Mouse (Mus musculus): ENCODE data around the gene Gm10277. TPM values are rescaled to one million over a fixed set of nuclear protein-coding genes. Genes with fewer than 3 reads are reported as not detected.
A peak's percentile ranks its signal among the peaks of the same experiment; 100 is the strongest.

Gm10277 gene
- polyA plus RNA-seq, 1 experiment from 2014 or later: 1.6 TPM

- Histone ChIP-seq H3K4me1 (ENCODE audit: control insufficient read depth, insufficient read depth, low read depth, low read length) (peaks cover 21% of the 10 kb centered on the region), H3K27me3 (replicated peaks; ENCODE audit: control insufficient read depth, insufficient read depth, low read length) (no peaks in the 10 kb centered on the region), H3K9me3 (ENCODE audit: control insufficient read depth, low read length) (no peaks in the 10 kb centered on the region), H3K4me3 (ENCODE audit: low read length) (no peak overlapping the region), H3K36me3 (ENCODE audit: control insufficient read depth, insufficient read depth, low read length) (peaks cover 16% of the 10 kb centered on the region; the same call in 1 of the 2 replicates), H3K27ac (ENCODE audit: low read depth, low read length) (peak overlapping the region; percentile 50; the same call in 1 of the 2 replicates), H3K9ac (ENCODE audit: low read depth, low read length) (0 out of 2 replicates have a peak overlapping the region, but pooled peaks have one; percentile 15), H3K4me2 (ENCODE audit: low read length) (no peak overlapping the region)
- 33% methylated on average over 3 of the region's 3 CpGs for WGBS
- ATAC-seq: no peak
These were observed 38.8 kb upstream of the Gm10277 start for GRCm38 (mm10) chr11:77826311-77826710.

GRCm38 (mm10) chr11:77825853-77826252 lies 38.3 kb upstream of the Gm10277 start:
- H3K4me1 ChIP-seq (ENCODE audit: control insufficient read depth, insufficient read depth, low read depth, low read length): peaks cover 21% of the 10 kb centered on the region
- no peak overlapping the region for H3K4me2 ChIP-seq (ENCODE audit: low read length)
- peak; percentile 13; the same call in 1 of the 2 replicates for ATAC-seq
- H3K9ac ChIP-seq (ENCODE audit: low read depth, low read length): 0 out of 2 replicates have a peak overlapping the region, but pooled peaks have one; percentile 15
- WGBS: 4% methylated on average over 5 of the region's 5 CpGs
- no peaks in the 10 kb centered on the region for H3K9me3 ChIP-seq (ENCODE audit: control insufficient read depth, low read length)
- H3K27ac ChIP-seq (ENCODE audit: low read depth, low read length): peak overlapping the region; percentile 50; the same call in 1 of the 2 replicates
- H3K4me3 ChIP-seq (ENCODE audit: low read length): no peak overlapping the region
- H3K36me3 ChIP-seq (ENCODE audit: control insufficient read depth, insufficient read depth, low read length): peaks cover 18% of the 10 kb centered on the region; the same call in 1 of the 2 replicates
- no peaks in the 10 kb centered on the region for H3K27me3 ChIP-seq (replicated peaks; ENCODE audit: control insufficient read depth, insufficient read depth, low read length)

GRCm38 (mm10) chr11:77822781-77823180 lies 35.2 kb upstream of the Gm10277 start:
- 19% methylated on average over 7 of the region's 7 CpGs for WGBS
- Histone ChIP-seq H3K4me1 (ENCODE audit: control insufficient read depth, insufficient read depth, low read depth, low read length) (peaks cover 15% of the 10 kb centered on the region), H3K27ac (ENCODE audit: low read depth, low read length) (no peak overlapping the region), H3K9me3 (ENCODE audit: control insufficient read depth, low read length) (no peaks in the 10 kb centered on the region), H3K36me3 (ENCODE audit: control insufficient read depth, insufficient read depth, low read length) (peaks cover 20% of the 10 kb centered on the region), H3K4me2 (ENCODE audit: low read length) (no peak overlapping the region), H3K27me3 (replicated peaks; ENCODE audit: control insufficient read depth, insufficient read depth, low read length) (no peaks in the 10 kb centered on the region), H3K9ac (ENCODE audit: low read depth, low read length) (no peak overlapping the region), H3K4me3 (ENCODE audit: low read length) (no peak overlapping the region)
- ATAC-seq: no peak

- Histone ChIP-seq H3K4me3 (ENCODE audit: low read length) (no peak overlapping the region), H3K9ac (ENCODE audit: low read depth, low read length) (no peak overlapping the region), H3K4me2 (ENCODE audit: low read length) (no peak overlapping the region), H3K4me1 (ENCODE audit: control insufficient read depth, insufficient read depth, low read depth, low read length) (peaks cover 12% of the 10 kb centered on the region), H3K27me3 (replicated peaks; ENCODE audit: control insufficient read depth, insufficient read depth, low read length) (no peaks in the 10 kb centered on the region), H3K36me3 (ENCODE audit: control insufficient read depth, insufficient read depth, low read length) (peaks cover 20% of the 10 kb centered on the region), H3K9me3 (ENCODE audit: control insufficient read depth, low read length) (no peaks in the 10 kb centered on the region), H3K27ac (ENCODE audit: low read depth, low read length) (no peak overlapping the region; the same call in 1 of the 2 replicates)
- 18% methylated on average over 8 of the region's 8 CpGs for WGBS
- ATAC-seq: no peak
These were observed 34.1 kb upstream of the Gm10277 start for GRCm38 (mm10) chr11:77821648-77822047.

- ATAC-seq: peak; percentile 50; the same call in 1 of the 2 replicates
- 25% methylated on average over 3 of the region's 3 CpGs for WGBS
These were observed 28.5 kb upstream of the Gm10277 start for GRCm38 (mm10) chr11:77816003-77816402.

GRCm38 (mm10) chr11:77813969-77814368 lies 26.4 kb upstream of the Gm10277 start:
- Histone ChIP-seq H3K27ac (ENCODE audit: low read depth, low read length) (no peak overlapping the region), H3K27me3 (replicated peaks; ENCODE audit: control insufficient read depth, insufficient read depth, low read length) (no peaks in the 10 kb centered on the region), H3K4me1 (ENCODE audit: control insufficient read depth, insufficient read depth, low read depth, low read length) (no peaks in the 10 kb centered on the region; the same call in none of the 2 replicates), H3K9ac (ENCODE audit: low read depth, low read length) (no peak overlapping the region), H3K4me2 (ENCODE audit: low read length) (no peak overlapping the region), H3K36me3 (ENCODE audit: control insufficient read depth, insufficient read depth, low read length) (peaks cover 8% of the 10 kb centered on the region), H3K9me3 (ENCODE audit: control insufficient read depth, low read length) (no peaks in the 10 kb centered on the region), H3K4me3 (ENCODE audit: low read length) (no peak overlapping the region)
- ATAC-seq: no peak
- WGBS: 78% methylated on average over 2 of the region's 2 CpGs

More at GRCm38 (mm10) chr11:77816003-77816402, 28.5 kb upstream of the Gm10277 start:
- H3K4me2 ChIP-seq (ENCODE audit: low read length): no peak overlapping the region
- H3K9me3 ChIP-seq (ENCODE audit: control insufficient read depth, low read length): no peaks in the 10 kb centered on the region
- H3K27ac ChIP-seq (ENCODE audit: low read depth, low read length): no peak overlapping the region
- H3K36me3 ChIP-seq (ENCODE audit: control insufficient read depth, insufficient read depth, low read length): peaks cover 13% of the 10 kb centered on the region
- no peaks in the 10 kb centered on the region for H3K27me3 ChIP-seq (replicated peaks; ENCODE audit: control insufficient read depth, insufficient read depth, low read length)
- H3K9ac ChIP-seq (ENCODE audit: low read depth, low read length): no peak overlapping the region
- H3K4me3 ChIP-seq (ENCODE audit: low read length): no peak overlapping the region
- H3K4me1 ChIP-seq (ENCODE audit: control insufficient read depth, insufficient read depth, low read depth, low read length): no peaks in the 10 kb centered on the region; the same call in 1 of the 2 replicates

- no peak overlapping the region for H3K27ac ChIP-seq (ENCODE audit: low read depth, low read length)
- no peak overlapping the region for H3K4me2 ChIP-seq (ENCODE audit: low read length)
- H3K9me3 ChIP-seq (ENCODE audit: control insufficient read depth, low read length): no peaks in the 10 kb centered on the region
- no peaks in the 10 kb centered on the region for H3K36me3 ChIP-seq (ENCODE audit: control insufficient read depth, insufficient read depth, low read length)
- no peak for ATAC-seq
- H3K4me3 ChIP-seq (ENCODE audit: low read length): no peak overlapping the region
- H3K4me1 ChIP-seq (ENCODE audit: control insufficient read depth, insufficient read depth, low read depth, low read length): peaks cover 10% of the 10 kb centered on the region
- WGBS: 89% methylated on average over 6 of the region's 6 CpGs
- no peak overlapping the region for H3K9ac ChIP-seq (ENCODE audit: low read depth, low read length)
- no peaks in the 10 kb centered on the region for H3K27me3 ChIP-seq (replicated peaks; ENCODE audit: control insufficient read depth, insufficient read depth, low read length)
These were observed 22.5 kb upstream of the Gm10277 start for GRCm38 (mm10) chr11:77810018-77810417.

GRCm38 (mm10) chr11:77809215-77809614 lies 21.7 kb upstream of the Gm10277 start:
- no peak for ATAC-seq
- H3K4me2 ChIP-seq (ENCODE audit: low read length): no peak overlapping the region
- H3K4me1 ChIP-seq (ENCODE audit: control insufficient read depth, insufficient read depth, low read depth, low read length): peaks cover 10% of the 10 kb centered on the region
- no peak overlapping the region for H3K27ac ChIP-seq (ENCODE audit: low read depth, low read length)
- H3K9ac ChIP-seq (ENCODE audit: low read depth, low read length): no peak overlapping the region
- H3K4me3 ChIP-seq (ENCODE audit: low read length): no peak overlapping the region
- no peaks in the 10 kb centered on the region for H3K9me3 ChIP-seq (ENCODE audit: control insufficient read depth, low read length)
- no peaks in the 10 kb centered on the region for H3K27me3 ChIP-seq (replicated peaks; ENCODE audit: control insufficient read depth, insufficient read depth, low read length)
- 58% methylated on average over 4 of the region's 4 CpGs for WGBS
- H3K36me3 ChIP-seq (ENCODE audit: control insufficient read depth, insufficient read depth, low read length): no peaks in the 10 kb centered on the region

- 29% methylated on average over 5 of the region's 5 CpGs for WGBS
- peak; percentile 63 for ATAC-seq
- Histone ChIP-seq H3K4me1 (ENCODE audit: control insufficient read depth, insufficient read depth, low read depth, low read length) (peaks cover 10% of the 10 kb centered on the region), H3K4me3 (ENCODE audit: low read length) (no peak overlapping the region), H3K27me3 (replicated peaks; ENCODE audit: control insufficient read depth, insufficient read depth, low read length) (no peaks in the 10 kb centered on the region), H3K36me3 (ENCODE audit: control insufficient read depth, insufficient read depth, low read length) (no peaks in the 10 kb centered on the region), H3K9me3 (ENCODE audit: control insufficient read depth, low read length) (no peaks in the 10 kb centered on the region), H3K9ac (ENCODE audit: low read depth, low read length) (no peak overlapping the region), H3K4me2 (ENCODE audit: low read length) (no peak overlapping the region), H3K27ac (ENCODE audit: low read depth, low read length) (no peak overlapping the region)
These were observed 20.5 kb upstream of the Gm10277 start for GRCm38 (mm10) chr11:77808051-77808465.
